Mouse (Mus musculus): Measurements from ENCODE around the gene Pecr.

DNA sequence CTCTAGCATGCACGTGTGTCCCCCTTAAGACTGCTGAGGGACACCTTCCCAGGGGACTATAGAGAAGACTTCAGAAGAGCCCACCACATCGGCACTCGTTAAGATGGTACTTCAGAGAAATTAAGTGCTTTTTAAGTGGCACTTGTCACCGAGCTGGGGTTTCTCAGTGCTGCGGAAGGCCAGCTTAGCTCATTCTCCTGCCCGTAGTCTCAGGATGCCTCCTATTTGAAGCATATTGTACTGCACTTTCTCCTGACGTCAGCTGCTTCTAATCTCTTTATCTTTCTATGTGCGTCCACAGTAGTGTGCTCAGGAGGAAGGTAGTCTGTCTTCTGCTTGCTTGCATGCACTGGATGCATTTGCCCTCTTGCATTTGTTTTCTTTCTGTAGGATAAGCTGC is 32.3 kb upstream of the Pecr start:
- TF ChIP-seq POLR2A (IDR thresholded peaks at IDR 0.05; ENCODE audit: control insufficient read depth, extremely low read depth, insufficient read depth, low read length, poor library complexity): no peak
- TF ChIP-seq CTCF (IDR thresholded peaks at IDR 0.05; ENCODE audit: borderline replicate concordance, control insufficient read depth, extremely low read depth, insufficient read depth, low read length, poor library complexity): no peak
